Mouse (Mus musculus): ENCODE data around the gene Gm20721.

DNA sequence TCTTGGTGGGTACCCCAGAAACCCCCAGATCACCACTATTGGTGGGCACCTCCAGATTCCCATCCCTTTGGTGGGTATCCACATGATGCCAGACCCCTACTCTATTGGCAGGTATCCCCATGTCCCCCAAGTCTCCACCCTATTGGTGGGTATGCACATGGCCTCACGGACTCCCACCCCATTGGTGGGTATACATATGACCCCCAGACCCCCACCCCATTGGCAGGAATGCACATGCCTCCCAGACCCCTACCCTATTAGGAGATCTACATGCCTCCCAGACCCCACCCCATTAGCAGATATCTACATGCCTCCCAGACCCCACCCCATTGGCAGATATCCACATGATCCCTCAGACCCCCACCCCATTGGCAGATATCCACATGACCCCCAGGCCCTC, 6.8 kb downstream of the Gm20721 start:
- TF ChIP-seq CTCF (IDR thresholded peaks at IDR 0.05; ENCODE audit: borderline replicate concordance, insufficient read depth, low read depth, low read length) (no peak), POLR2A (IDR thresholded peaks at IDR 0.05; ENCODE audit: borderline replicate concordance, insufficient read depth, low read length) (no peak)
